Mouse (Mus musculus): ENCODE measurements around the gene Pdpr. TPM values are rescaled to one million over a fixed set of nuclear protein-coding genes. Genes with fewer than 3 reads are reported as not detected.
"Not testable (repeated sequence)": the region's sequence is repeated elsewhere in the genome, so short reads cannot be mapped to it uniquely, and the experiment has no call there.

Gene Pdpr
- total and polyA plus RNA-seq, 3 experiments, result 8.3 to 11.6 (median 8.3) TPM

- H3K9me3 ChIP-seq (replicated peaks; ENCODE audit: low read length); in situ Hi-C loops (cut with MboI; ENCODE audit: low pct_ligation_motif_present, low pct_unique_long_range_greater_than_20kb, low sequenced_read_pairs); H3K9ac ChIP-seq (ENCODE audit: insufficient read depth, low read depth); H3K4me2 ChIP-seq (ENCODE audit: insufficient read depth, low read depth, poor library complexity, severe bottlenecking); H3K4me1 ChIP-seq (ENCODE audit: control insufficient read depth in 1 of 2, insufficient read depth in 2 of 2); H3K36me3 ChIP-seq (replicated peaks in 1 of 2; ENCODE audit: control insufficient read depth in 1 of 2, insufficient read depth in 1 of 2, low read length in 1 of 2); H3K27ac ChIP-seq (ENCODE audit: insufficient read depth, low read depth); dilution Hi-C loops (cut with MboI; ENCODE audit: extremely low pct_ligation_motif_present, extremely low pct_unique_long_range_greater_than_20kb, low sequenced_read_pairs); H3K4me3 ChIP-seq (replicated peaks in 1 of 3; ENCODE audit: low read depth in 2 of 3, low read length in 2 of 3, poor library complexity in 1 of 3); DNase-seq (ENCODE audit: extremely low read depth); H3K79me2 ChIP-seq (replicated peaks; ENCODE audit: control insufficient read depth, extremely low read depth, insufficient read depth, poor library complexity, severe bottlenecking): not testable (repeated sequence)
- peaks cover 52% of the 10 kb centered on the region for H3K27me3 ChIP-seq (replicated peaks)
These were observed 25.8 kb upstream of the Pdpr start for GRCm38 (mm10) chr8:111068660-111069059.

- H3K79me2 ChIP-seq (replicated peaks; ENCODE audit: control insufficient read depth, extremely low read depth, insufficient read depth, poor library complexity, severe bottlenecking), result no peaks in the 10 kb centered on the region
- peaks cover 28% of the 10 kb centered on the region for H3K27me3 ChIP-seq (replicated peaks)
- no peak overlapping the region for H3K4me3 ChIP-seq (replicated peaks in 1 of 3; ENCODE audit: low read depth in 2 of 3, low read length in 2 of 3, poor library complexity in 1 of 3)
- H3K4me1 ChIP-seq (ENCODE audit: control insufficient read depth in 1 of 2, insufficient read depth in 2 of 2), result no peaks in the 10 kb centered on the region; a peak in 1 of 4 replicates
- peaks cover 7% of the 10 kb centered on the region for H3K9me3 ChIP-seq (replicated peaks; ENCODE audit: low read length)
- no peak for DNase-seq (ENCODE audit: extremely low read depth)
- H3K27ac ChIP-seq (ENCODE audit: insufficient read depth, low read depth), result no peak overlapping the region
- in situ Hi-C loops (cut with MboI; ENCODE audit: low pct_ligation_motif_present, low pct_unique_long_range_greater_than_20kb, low sequenced_read_pairs), result loop anchor here (25.0 kb wide), 1 partner anchor 439 kb away; no protein-coding TSS in a partner anchor
- TF ChIP-seq ETS1 (conservative IDR thresholded peaks at IDR 0.05; ENCODE audit: low read depth, low read length) (no peak), CHD1 (IDR thresholded peaks at IDR 0.05; ENCODE audit: low read depth, low read length) (no peak), ELF1 (IDR thresholded peaks at IDR 0.05; ENCODE audit: low read depth, low read length) (no peak), SMC3 (IDR thresholded peaks at IDR 0.05; ENCODE audit: low read depth, low read length) (no peak), USF2 (conservative IDR thresholded peaks at IDR 0.05; ENCODE audit: low read depth, low read length) (no peak), GABPA (IDR thresholded peaks at IDR 0.05; ENCODE audit: insufficient replicate concordance, low read depth, low read length) (no peak), TCF12 (IDR thresholded peaks at IDR 0.05; ENCODE audit: low read depth, low read length) (no peak), POLR2AphosphoS2 (IDR thresholded peaks at IDR 0.05; ENCODE audit: low read depth, low read length) (no peak), HCFC1 (IDR thresholded peaks at IDR 0.05; ENCODE audit: low read depth, low read length) (no peak), USF1 (IDR thresholded peaks at IDR 0.05; ENCODE audit: low read depth, low read length) (no peak), MEF2A (IDR thresholded peaks at IDR 0.05; ENCODE audit: borderline replicate concordance, low read depth, low read length) (no peak), JUN (IDR thresholded peaks at IDR 0.05; ENCODE audit: insufficient read depth, low read depth, low read length) (no peak), TBP (conservative IDR thresholded peaks at IDR 0.05; ENCODE audit: low read depth, low read length) (no peak), E2F4 (IDR thresholded peaks at IDR 0.05; ENCODE audit: insufficient replicate concordance, low read depth, low read length) (no peak), ZNF384 (IDR thresholded peaks at IDR 0.05; ENCODE audit: low read depth, low read length) (no peak), MAZ (IDR thresholded peaks at IDR 0.05; ENCODE audit: low read depth, low read length) (no peak)
- H3K9ac ChIP-seq (ENCODE audit: insufficient read depth, low read depth), result no peak overlapping the region
- no peak overlapping the region for H3K4me2 ChIP-seq (ENCODE audit: insufficient read depth, low read depth, poor library complexity, severe bottlenecking)
- no peaks in the 10 kb centered on the region for H3K36me3 ChIP-seq (replicated peaks in 1 of 2; ENCODE audit: control insufficient read depth in 1 of 2, insufficient read depth in 1 of 2, low read length in 1 of 2)
- dilution Hi-C loops (cut with MboI; ENCODE audit: extremely low pct_ligation_motif_present, extremely low pct_unique_long_range_greater_than_20kb, low sequenced_read_pairs), result no loop called here
These were observed 18.5 kb upstream of the Pdpr start for GRCm38 (mm10) chr8:111075926-111076325.
